Mouse (Mus musculus) neural tube, embryonic 13.5 days (tissue): Measurements from ENCODE around the gene Sgsm3. TPM values are rescaled to one million over a fixed set of nuclear protein-coding genes. Genes with fewer than 3 reads are reported as not detected.

Experiments
- ATAC-seq: fragments of 200-750 bp; cut with Nextera tagmentation; 2 replicates; pipeline ENCODE4 v1.8.0; 2017; ENCODE audit warnings: low read depth, mild to moderate bottlenecking, moderate TSS enrichment, moderate library complexity
- H3K27ac ChIP-seq: fragments of 300-500 bp; sonication (generic); replicated peaks from 2 replicates; pipeline ENCODE4 v1.5.1; 2015; ENCODE audit warnings: moderate library complexity, mild to moderate bottlenecking, inconsistent platforms
- H3K27me3 ChIP-seq: fragments of 300-500 bp; sonication (generic); 2 replicates; pipeline ENCODE4 v1.6.1; 2015; ENCODE audit warnings: mild to moderate bottlenecking, inconsistent platforms
- H3K36me3 ChIP-seq: fragments of 300-500 bp; sonication (generic); 2 replicates; pipeline ENCODE4 v1.6.1; 2015; ENCODE audit warnings: mild to moderate bottlenecking, inconsistent platforms
- H3K4me1 ChIP-seq: fragments of 300-500 bp; sonication (generic); replicated peaks from 2 replicates; pipeline ENCODE4 v1.6.1; 2015; ENCODE audit warnings: inconsistent platforms
- H3K4me2 ChIP-seq: fragments of 300-500 bp; sonication (generic); 2 replicates; pipeline ENCODE4 v1.6.1; 2015; ENCODE audit warnings: inconsistent platforms, mild to moderate bottlenecking, moderate library complexity
- H3K4me3 ChIP-seq: fragments of 300-500 bp; sonication (generic); 2 replicates; pipeline ENCODE4 v1.5.1; 2015; ENCODE audit warnings: mild to moderate bottlenecking, inconsistent platforms
- H3K9ac ChIP-seq: fragments of 300-500 bp; sonication (generic); 2 replicates; pipeline ENCODE4 v1.6.1; 2015; ENCODE audit warnings: moderate library complexity, mild to moderate bottlenecking, inconsistent platforms
- H3K9me3 ChIP-seq: fragments of 300-500 bp; sonication (generic); 2 replicates; pipeline ENCODE4 v1.6.1; 2016; ENCODE audit warnings: inconsistent platforms
- WGBS: fragments of 180-500 bp; shearing (Covaris S2); methylation state at CpG from one replicate; pipeline ENCODE4 v1.1.7; 2015; 5-methylcytosine and 5-hydroxymethylcytosine counted together
- polyA plus RNA-seq: library from polyadenylated mRNA; unstranded; fragments of >200 nt; fragmentation: Nextera tagmentation; extraction: Ambion mirVana; gene quantifications from 2 replicates; pipeline ENCODE4 v1.2.1, GENCODE M21; 2015

Gene Sgsm3
- polyA plus RNA-seq, 1 experiment from 2014 or later = 55.8 TPM

GRCm38 (mm10) chr15:81012359-81012758 is 34.8 kb downstream of the Sgsm3 start:
- H3K36me3 ChIP-seq = peaks cover 97% of the 10 kb centered on the region
- no peaks in the 10 kb centered on the region for H3K27me3 ChIP-seq
- H3K9me3 ChIP-seq = no peaks in the 10 kb centered on the region
- H3K4me2 ChIP-seq = no peak overlapping the region
- H3K4me1 ChIP-seq = no peaks in the 10 kb centered on the region
- no peak for ATAC-seq
- no peak overlapping the region for H3K27ac ChIP-seq
- H3K9ac ChIP-seq = no peak overlapping the region
- 96% methylated on average over 4 of the region's 4 CpGs for WGBS
- no peak overlapping the region for H3K4me3 ChIP-seq

- no peaks in the 10 kb centered on the region for H3K4me1 ChIP-seq
Observed at GRCm38 (mm10) chr15:81013186-81013585, 35.6 kb downstream of the Sgsm3 start.

GRCm38 (mm10) chr15:81015068-81015744 is 37.6 kb downstream of the Sgsm3 start:
- no peak overlapping the region for H3K4me3 ChIP-seq
- H3K27me3 ChIP-seq = no peaks in the 10 kb centered on the region
- H3K36me3 ChIP-seq = peaks cover 97% of the 10 kb centered on the region
- WGBS = 89% methylated on average over 5 of the region's 5 CpGs
- H3K4me1 ChIP-seq = no peaks in the 10 kb centered on the region
- H3K9ac ChIP-seq = no peak overlapping the region
- no peak for ATAC-seq
- no peak overlapping the region for H3K27ac ChIP-seq
- H3K4me2 ChIP-seq = no peak overlapping the region
- no peaks in the 10 kb centered on the region for H3K9me3 ChIP-seq

More at GRCm38 (mm10) chr15:81013186-81013585, 35.6 kb downstream of the Sgsm3 start:
- no peak overlapping the region for H3K27ac ChIP-seq
- no peak for ATAC-seq
- no peak overlapping the region for H3K4me3 ChIP-seq
- 84% methylated on average over 7 of the region's 7 CpGs for WGBS
- H3K9ac ChIP-seq = no peak overlapping the region
- H3K36me3 ChIP-seq = peaks cover 97% of the 10 kb centered on the region
- H3K9me3 ChIP-seq = no peaks in the 10 kb centered on the region
- no peak overlapping the region for H3K4me2 ChIP-seq
- no peaks in the 10 kb centered on the region for H3K27me3 ChIP-seq

GRCm38 (mm10) chr15:81016488-81016887 is 38.9 kb downstream of the Sgsm3 start:
- Histone ChIP-seq H3K4me1 (no peaks in the 10 kb centered on the region), H3K27me3 (no peaks in the 10 kb centered on the region), H3K27ac (no peak overlapping the region), H3K36me3 (peaks cover 97% of the 10 kb centered on the region), H3K4me3 (no peak overlapping the region), H3K9ac (no peak overlapping the region), H3K9me3 (no peaks in the 10 kb centered on the region), H3K4me2 (no peak overlapping the region)
- WGBS = 92% methylated on average over 10 of the region's 10 CpGs
- no peak for ATAC-seq

- Histone ChIP-seq H3K4me3 (no peak overlapping the region), H3K36me3 (peaks cover 97% of the 10 kb centered on the region), H3K4me2 (no peak overlapping the region), H3K9ac (no peak overlapping the region), H3K9me3 (no peaks in the 10 kb centered on the region), H3K27me3 (no peaks in the 10 kb centered on the region), H3K4me1 (no peaks in the 10 kb centered on the region), H3K27ac (no peak overlapping the region)
- no peak for ATAC-seq
- WGBS = 94% methylated on average over 7 of the region's 7 CpGs
Observed at GRCm38 (mm10) chr15:81017308-81017707, 39.7 kb downstream of the Sgsm3 start.

GRCm38 (mm10) chr15:81021377-81021776 is 43.8 kb downstream of the Sgsm3 start:
- Histone ChIP-seq H3K4me1 (0 out of 2 replicates have a peak, but pooled peaks cover 3% of the 10 kb centered on the region), H3K9me3 (no peaks in the 10 kb centered on the region), H3K27me3 (no peaks in the 10 kb centered on the region), H3K4me2 (no peak overlapping the region), H3K27ac (no peak overlapping the region), H3K36me3 (peaks cover 60% of the 10 kb centered on the region), H3K9ac (no peak overlapping the region), H3K4me3 (no peak overlapping the region)
- no peak for ATAC-seq
- 89% methylated on average over 6 of the region's 6 CpGs for WGBS

GRCm38 (mm10) chr15:81022437-81022836 is 44.9 kb downstream of the Sgsm3 start:
- peaks cover 6% of the 10 kb centered on the region; the same call in 1 of the 2 replicates for H3K4me1 ChIP-seq
- peaks cover 50% of the 10 kb centered on the region for H3K36me3 ChIP-seq
- WGBS = 94% methylated on average over 7 of the region's 7 CpGs
- H3K27ac ChIP-seq = no peak overlapping the region
- no peak overlapping the region for H3K4me2 ChIP-seq
- no peak overlapping the region for H3K4me3 ChIP-seq
- H3K27me3 ChIP-seq = no peaks in the 10 kb centered on the region
- H3K9me3 ChIP-seq = no peaks in the 10 kb centered on the region
- no peak for ATAC-seq
- no peak overlapping the region for H3K9ac ChIP-seq

- peaks cover 13% of the 10 kb centered on the region for H3K4me1 ChIP-seq
- H3K9ac ChIP-seq = 0 out of 2 replicates have a peak overlapping the region, but pooled peaks have one; percentile 8
- H3K9me3 ChIP-seq = no peaks in the 10 kb centered on the region
- no peak overlapping the region for H3K4me3 ChIP-seq
- no peak overlapping the region for H3K27ac ChIP-seq
- peaks cover 36% of the 10 kb centered on the region for H3K36me3 ChIP-seq
- ATAC-seq = no peak
- H3K4me2 ChIP-seq = no peak overlapping the region
- no peaks in the 10 kb centered on the region for H3K27me3 ChIP-seq
- 87% methylated on average over 9 of the region's 9 CpGs for WGBS
Observed at GRCm38 (mm10) chr15:81023842-81024241, 46.3 kb downstream of the Sgsm3 start.

GRCm38 (mm10) chr15:81026901-81027300 is 49.3 kb downstream of the Sgsm3 start:
- H3K9me3 ChIP-seq = no peaks in the 10 kb centered on the region
- H3K36me3 ChIP-seq = 0 out of 2 replicates have a peak, but pooled peaks cover 5% of the 10 kb centered on the region
- 82% methylated on average over 5 of the region's 5 CpGs for WGBS
- H3K4me2 ChIP-seq = no peak overlapping the region
- H3K4me3 ChIP-seq = no peak overlapping the region
- no peak overlapping the region for H3K27ac ChIP-seq
- peaks cover 20% of the 10 kb centered on the region for H3K4me1 ChIP-seq
- no peaks in the 10 kb centered on the region for H3K27me3 ChIP-seq
- H3K9ac ChIP-seq = no peak overlapping the region
- ATAC-seq = no peak

- no peaks in the 10 kb centered on the region for H3K9me3 ChIP-seq
- peaks cover 20% of the 10 kb centered on the region for H3K4me1 ChIP-seq
- H3K36me3 ChIP-seq = no peaks in the 10 kb centered on the region
- H3K27ac ChIP-seq = no peak overlapping the region
- no peak overlapping the region for H3K4me2 ChIP-seq
- H3K4me3 ChIP-seq = no peak overlapping the region
- H3K27me3 ChIP-seq = no peaks in the 10 kb centered on the region
- H3K9ac ChIP-seq = no peak overlapping the region
- peak; percentile 71 for ATAC-seq
- WGBS = 46% methylated on average over 8 of the region's 8 CpGs
Observed at GRCm38 (mm10) chr15:81027378-81028173, 50.0 kb downstream of the Sgsm3 start.

- Histone ChIP-seq H3K4me3 (no peak overlapping the region), H3K9me3 (no peaks in the 10 kb centered on the region), H3K4me1 (peaks cover 42% of the 10 kb centered on the region), H3K27ac (no peak overlapping the region), H3K9ac (no peak overlapping the region), H3K27me3 (no peaks in the 10 kb centered on the region), H3K36me3 (no peaks in the 10 kb centered on the region), H3K4me2 (no peak overlapping the region)
- 65% methylated on average over 10 of the region's 10 CpGs for WGBS
- ATAC-seq = no peak
Observed at GRCm38 (mm10) chr15:81030891-81031425, 53.4 kb downstream of the Sgsm3 start.

- Histone ChIP-seq H3K9ac (no peak overlapping the region), H3K27me3 (no peaks in the 10 kb centered on the region), H3K27ac (no peak overlapping the region), H3K9me3 (no peaks in the 10 kb centered on the region), H3K4me1 (peaks cover 43% of the 10 kb centered on the region), H3K36me3 (no peaks in the 10 kb centered on the region), H3K4me3 (no peak overlapping the region), H3K4me2 (no peak overlapping the region)
- WGBS = 89% methylated on average over 4 of the region's 4 CpGs
- no peak for ATAC-seq
Observed at GRCm38 (mm10) chr15:81031611-81032010, 54.0 kb downstream of the Sgsm3 start.
